Mouse (Mus musculus) olfactory bulb, adult 2 months (tissue): ENCODE measurements around the gene Ak7. TPM values are rescaled to one million over a fixed set of nuclear protein-coding genes. Genes with fewer than 3 reads are reported as not detected.

Experiments
- H3K27ac ChIP-seq: fragments of 200-500 bp; 2 replicates; pipeline ENCODE4 v1.5.1; 2012; ENCODE audit warnings: low read depth, low read length; ENCODE audit not compliant: insufficient read depth
- H3K4me1 ChIP-seq: fragments of 200-500 bp; 2 replicates; pipeline ENCODE4 v1.6.1; 2012; ENCODE audit warnings: low read length; ENCODE audit not compliant: control insufficient read depth, insufficient read depth
- H3K4me3 ChIP-seq: fragments of 200-500 bp; 2 replicates; pipeline ENCODE4 v1.5.1; 2012; ENCODE audit warnings: mild to moderate bottlenecking, low read depth, low read length, moderate library complexity; ENCODE audit not compliant: insufficient read depth
- CTCF ChIP-seq: fragments of 200-500 bp; IDR thresholded peaks from 2 replicates; pipeline ENCODE4 v1.5.1; 2012; ENCODE audit warnings: low read depth, mild to moderate bottlenecking, low read length, moderate library complexity; ENCODE audit not compliant: insufficient read depth
- POLR2A ChIP-seq: fragments of 200-500 bp; IDR thresholded peaks from 2 replicates; pipeline ENCODE4 v1.6.1; 2012; ENCODE audit warnings: mild to moderate bottlenecking, low read depth, low read length, moderate library complexity; ENCODE audit not compliant: insufficient read depth
- WGBS: fragments of 180-500 bp; shearing (Covaris S2); methylation state at CpG from one replicate; pipeline ENCODE4 v1.1.7; 2018; 5-methylcytosine and 5-hydroxymethylcytosine counted together
- polyA plus RNA-seq: library from polyadenylated mRNA; stranded (reverse); fragments of >200 nt; gene quantifications from 2 replicates; pipeline ENCODE4 v1.2.4, GENCODE M21; 2012; ENCODE audit warnings: low replicate concordance; ENCODE audit not compliant: missing spikeins, insufficient read depth, insufficient read length

Gene Ak7
- polyA plus RNA-seq, 1 experiment = not detected

DNA sequence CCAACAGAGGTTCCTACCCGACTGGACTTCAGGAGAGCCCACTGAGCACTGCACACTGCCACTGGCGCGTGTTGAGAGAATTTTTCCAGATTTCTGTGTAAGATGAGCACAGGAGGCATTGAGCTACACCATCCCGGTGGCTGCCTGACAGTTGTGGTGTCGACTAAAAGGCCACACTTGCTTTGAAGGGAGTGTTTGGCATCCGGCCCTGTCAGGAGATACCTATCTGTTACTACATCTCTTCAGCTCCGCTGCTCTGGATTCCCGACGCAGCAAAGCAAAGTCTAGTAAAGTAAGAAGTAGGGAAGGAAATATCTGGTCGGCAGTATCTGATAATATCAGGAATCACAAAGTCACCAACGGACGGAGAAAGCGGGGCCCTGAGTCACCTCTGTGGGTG lies 16.3 kb upstream of the Ak7 start:
- Histone ChIP-seq H3K4me3 (no peak overlapping the region), H3K4me1 (no peaks in the 10 kb centered on the region), H3K27ac (no peak overlapping the region)
- 92% methylated on average over 13 of the region's 13 CpGs for WGBS
- no peak for TF ChIP-seq POLR2A
- TF ChIP-seq CTCF = no peak

DNA sequence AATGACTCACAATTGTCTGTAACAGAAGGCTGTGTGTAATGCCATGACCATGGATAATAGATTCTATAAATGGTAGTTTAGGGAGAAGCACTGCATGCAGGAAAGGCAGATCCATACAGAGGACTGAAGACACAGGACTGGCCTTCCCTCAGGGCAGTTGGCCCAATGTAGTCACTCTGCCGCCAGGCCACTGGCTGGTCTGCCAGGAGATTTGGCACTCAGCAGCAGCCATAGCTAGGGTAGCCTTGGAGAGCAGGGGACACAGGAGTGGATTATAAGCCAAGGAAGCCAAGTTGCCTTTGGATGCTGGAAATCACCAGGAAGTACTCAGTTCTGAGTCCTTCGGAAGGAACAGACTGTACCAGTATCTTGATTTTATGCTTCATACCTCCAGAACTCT lies 11.8 kb upstream of the Ak7 start:
- Histone ChIP-seq H3K4me1 (no peaks in the 10 kb centered on the region), H3K4me3 (no peak overlapping the region), H3K27ac (no peak overlapping the region)
- 81% methylated on average over 2 of the region's 2 CpGs for WGBS
- TF ChIP-seq POLR2A (no peak), CTCF (no peak)

DNA sequence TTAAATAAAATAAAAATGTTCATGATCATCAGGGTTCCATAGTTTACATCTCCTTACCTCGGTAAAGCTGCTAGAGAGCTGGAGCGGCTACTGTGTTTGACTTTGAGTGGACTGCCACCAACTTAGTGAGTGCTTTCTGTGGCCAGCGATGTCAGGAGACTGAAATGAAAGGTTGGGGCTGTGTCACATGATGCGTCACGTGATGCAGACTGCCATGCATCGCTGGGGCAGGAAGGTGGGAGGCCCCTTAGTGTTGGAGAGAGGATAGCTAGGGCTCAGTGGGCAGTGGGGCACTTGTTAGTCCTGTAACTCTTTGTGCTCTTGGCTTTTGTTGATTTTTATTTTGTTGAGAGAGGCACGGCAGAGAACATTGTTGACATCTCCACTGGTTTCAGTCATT lies 9.9 kb upstream of the Ak7 start:
- no peaks in the 10 kb centered on the region for H3K4me1 ChIP-seq
- WGBS = 88% methylated on average over 7 of the region's 7 CpGs
- TF ChIP-seq CTCF (no peak), POLR2A (no peak)
- no peak overlapping the region for H3K27ac ChIP-seq
- H3K4me3 ChIP-seq = no peak overlapping the region

DNA sequence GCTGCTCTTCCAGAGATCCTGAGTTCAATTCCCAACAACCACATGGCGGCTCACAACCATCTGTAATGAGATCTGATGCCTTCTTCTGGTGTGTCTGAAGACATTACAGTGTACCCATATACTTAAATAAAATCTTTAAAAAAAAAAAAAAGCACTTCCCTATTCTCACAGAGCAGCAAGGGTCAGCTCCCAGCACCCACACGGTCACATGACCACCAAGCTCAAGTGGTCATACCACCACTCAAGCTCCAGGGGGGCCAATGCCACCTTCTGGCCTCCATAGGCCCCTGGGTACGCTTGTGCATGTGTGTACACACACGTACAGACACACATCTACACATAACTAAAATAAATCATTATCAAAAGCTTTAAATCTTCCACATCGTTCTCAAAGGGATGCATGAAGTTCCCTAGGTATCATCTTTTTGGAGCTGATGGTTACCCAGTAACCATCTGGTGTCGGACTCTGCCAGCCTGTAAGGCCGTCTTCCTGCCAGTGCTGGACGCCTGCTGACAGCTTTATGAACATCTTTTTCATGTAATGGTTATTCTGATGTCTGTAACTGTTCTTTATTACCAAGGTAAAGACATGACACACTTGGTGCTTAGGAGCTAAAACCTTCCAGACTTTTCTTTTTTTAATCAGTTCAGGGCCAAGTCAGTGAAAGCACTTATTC lies 8.5 kb upstream of the Ak7 start:
- Histone ChIP-seq H3K27ac (no peak overlapping the region), H3K4me3 (no peak overlapping the region), H3K4me1 (no peaks in the 10 kb centered on the region)
- TF ChIP-seq CTCF (no peak), POLR2A (no peak)
- WGBS = 95% methylated on average over 8 of the region's 8 CpGs

DNA sequence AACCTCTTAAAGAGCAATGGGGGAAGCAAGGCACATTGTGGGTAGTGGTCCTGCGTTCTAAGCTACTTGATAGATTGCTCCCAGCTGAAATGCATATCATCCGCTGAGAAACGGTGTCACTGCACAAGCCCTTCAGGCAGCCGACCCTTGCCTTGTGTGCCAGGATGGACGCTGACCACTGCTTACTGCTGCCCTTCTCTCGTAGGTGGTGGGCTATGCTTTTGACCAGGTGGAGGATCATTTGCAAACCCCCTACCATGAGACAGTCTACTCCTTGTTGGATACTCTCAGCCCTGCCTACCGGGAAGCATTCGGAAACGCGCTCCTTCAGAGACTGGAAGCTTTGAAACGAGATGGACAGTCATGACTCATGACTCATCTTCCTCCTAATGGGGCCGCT lies 5.3 kb upstream of the Ak7 start:
- 94% methylated on average over 12 of the region's 12 CpGs for WGBS
- Histone ChIP-seq H3K4me3 (no peak overlapping the region), H3K27ac (no peak overlapping the region), H3K4me1 (no peaks in the 10 kb centered on the region)
- TF ChIP-seq POLR2A = no peak
- TF ChIP-seq CTCF = no peak

DNA sequence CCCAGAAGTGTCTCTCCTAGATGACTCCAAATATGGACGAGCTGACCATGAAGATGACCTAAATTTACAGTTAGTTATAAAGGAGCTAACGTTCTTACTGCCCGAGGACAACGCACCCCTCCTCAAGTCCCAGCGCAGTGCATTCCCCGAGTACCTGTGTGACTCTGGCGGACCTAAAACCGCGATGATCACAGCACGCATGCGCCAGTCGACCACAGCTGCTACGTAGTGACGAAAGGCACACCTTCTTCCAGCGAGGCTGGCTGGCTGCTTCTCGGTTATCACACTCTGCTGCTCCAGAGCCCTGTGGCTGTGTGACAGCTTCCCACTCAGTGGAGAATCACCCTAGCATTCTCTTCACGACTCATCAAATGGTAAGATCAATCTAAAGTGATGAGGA lies 12.8 kb downstream of the Ak7 start:
- Histone ChIP-seq H3K4me1 (no peaks in the 10 kb centered on the region; the same call in 1 of the 2 replicates), H3K27ac (no peak overlapping the region), H3K4me3 (peak overlapping the region; percentile 15; the same call in 1 of the 2 replicates)
- 71% methylated on average over 17 of the region's 17 CpGs for WGBS
- TF ChIP-seq CTCF (no peak), POLR2A (no peak)

DNA sequence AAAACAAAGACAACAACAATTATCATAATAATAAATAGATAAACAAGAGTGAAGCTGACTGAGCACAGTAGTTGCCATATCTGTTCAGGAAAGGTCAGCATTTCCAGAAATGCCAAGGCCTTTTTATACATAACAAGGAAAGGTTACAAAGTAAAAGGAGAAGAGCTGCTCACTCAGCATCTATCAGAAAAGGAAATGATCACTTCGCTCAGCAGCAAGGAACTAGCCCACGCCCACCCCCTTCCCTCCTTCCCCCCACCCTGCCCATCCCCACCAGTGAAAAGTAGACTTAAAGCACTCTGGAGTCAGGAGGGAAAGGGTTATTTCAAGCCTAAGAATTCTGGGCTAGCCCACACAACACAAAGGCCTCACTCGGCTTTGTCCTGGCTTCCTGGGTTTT lies 14.4 kb downstream of the Ak7 start:
- Histone ChIP-seq H3K4me1 (no peaks in the 10 kb centered on the region; the same call in 1 of the 2 replicates), H3K4me3 (no peak overlapping the region), H3K27ac (no peak overlapping the region)
- TF ChIP-seq CTCF (no peak), POLR2A (no peak)
- WGBS = 72% methylated on average over 3 of the region's 3 CpGs

DNA sequence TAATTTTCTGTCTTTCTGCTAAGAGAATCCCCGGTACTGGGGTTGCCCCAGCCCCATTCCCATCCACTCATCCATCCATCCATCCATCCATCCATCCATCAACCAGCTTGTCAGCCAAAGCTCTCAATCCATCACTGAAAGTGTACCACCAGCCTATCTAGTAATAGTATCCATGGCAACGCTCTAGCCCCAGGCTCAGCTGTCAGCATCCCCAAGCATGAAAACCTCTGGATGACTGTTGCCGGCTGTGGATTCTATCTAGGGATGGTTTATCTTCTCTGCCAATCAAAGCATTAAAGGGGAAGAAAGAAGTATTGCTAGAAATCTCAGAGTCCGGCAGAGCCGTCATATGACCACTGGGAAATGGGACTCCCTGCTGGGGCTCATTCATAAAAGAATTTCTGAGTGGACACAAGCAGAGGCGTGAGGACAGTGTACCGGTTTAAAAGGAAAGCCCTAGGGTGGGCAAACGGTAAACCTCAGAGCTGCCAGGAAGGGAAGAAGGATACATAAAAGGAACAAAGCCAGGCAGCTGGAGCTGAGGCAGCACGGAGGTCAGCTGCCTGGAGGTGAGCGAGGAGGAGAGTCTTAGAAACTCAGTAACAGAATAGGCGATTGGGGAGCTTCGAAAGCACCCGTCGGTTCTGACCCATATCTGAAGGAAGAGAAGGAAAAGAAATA lies 15.8 kb downstream of the Ak7 start:
- Histone ChIP-seq H3K27ac (no peak overlapping the region), H3K4me3 (no peak overlapping the region), H3K4me1 (no peaks in the 10 kb centered on the region; the same call in 1 of the 2 replicates)
- 48% methylated on average over 14 of the region's 14 CpGs for WGBS
- no peak for TF ChIP-seq POLR2A
- TF ChIP-seq CTCF = no peak

DNA sequence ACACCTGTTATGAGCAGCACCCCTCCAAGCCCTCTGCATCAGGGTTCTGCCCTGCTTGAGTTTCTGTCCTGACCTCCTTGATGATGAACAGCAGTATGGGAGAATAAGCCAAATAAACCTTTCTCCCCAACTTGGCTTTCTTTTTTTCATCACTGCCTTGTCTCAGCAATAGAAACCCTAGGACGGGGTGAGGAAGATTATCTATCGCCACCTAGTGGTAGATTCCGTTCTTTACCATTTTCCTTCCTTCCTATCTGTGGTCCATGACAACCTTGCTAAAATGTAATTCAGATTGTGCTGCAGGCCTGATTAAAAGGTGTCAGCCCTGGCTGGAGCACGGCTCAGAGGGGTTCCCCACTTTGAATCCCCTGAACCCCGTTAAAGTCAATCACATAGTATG lies 16.9 kb downstream of the Ak7 start:
- H3K4me1 ChIP-seq = no peaks in the 10 kb centered on the region; the same call in 1 of the 2 replicates
- no peak overlapping the region for H3K4me3 ChIP-seq
- no peak overlapping the region for H3K27ac ChIP-seq
- no peak for TF ChIP-seq CTCF
- TF ChIP-seq POLR2A = no peak
- 2% methylated on average over 5 of the region's 5 CpGs for WGBS

DNA sequence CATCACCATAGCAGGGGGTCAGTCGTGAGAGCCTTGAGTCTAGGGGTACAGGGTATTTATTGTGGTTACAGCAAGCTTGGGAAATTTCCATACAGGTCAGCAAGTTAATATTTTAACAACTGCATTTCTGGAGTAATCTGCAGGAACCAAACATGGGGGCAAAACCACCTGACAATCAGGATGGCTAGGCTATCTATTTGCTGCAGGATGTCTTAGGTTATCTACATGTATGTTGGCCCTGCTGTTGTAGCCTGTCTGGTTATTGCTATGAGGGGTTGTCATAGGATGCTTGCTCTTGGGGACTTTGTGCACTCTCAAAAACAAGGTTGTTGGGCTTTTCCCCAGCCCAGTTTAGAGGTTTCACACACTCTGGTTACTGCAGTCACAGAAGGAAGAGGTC lies 18.8 kb downstream of the Ak7 start:
- Histone ChIP-seq H3K4me1 (no peaks in the 10 kb centered on the region), H3K27ac (no peak overlapping the region), H3K4me3 (no peak overlapping the region)
- 42% methylated on average over 1 of the region's 1 CpGs for WGBS
- TF ChIP-seq CTCF = no peak
- no peak for TF ChIP-seq POLR2A
